Mouse (Mus musculus) testis, adult 2 months (tissue): ENCODE data around the gene Tusc2.

ENCODE experiments used
- CTCF ChIP-seq: fragments of 200-500 bp; IDR thresholded peaks from 2 replicates; pipeline ENCODE4 v1.5.1; 2012; ENCODE audit warnings: low read depth, mild to moderate bottlenecking, inconsistent platforms, low read length, moderate library complexity; ENCODE audit not compliant: control insufficient read depth, insufficient read depth, insufficient replicate concordance
- POLR2A ChIP-seq: fragments of 200-500 bp; IDR thresholded peaks from 2 replicates; pipeline ENCODE4 v1.6.1; 2012; ENCODE audit warnings: low read depth, mild to moderate bottlenecking, inconsistent platforms, low read length, moderate library complexity; ENCODE audit not compliant: control insufficient read depth

GRCm38 (mm10) chr9:107590058-107590772 is 27.2 kb downstream of the Tusc2 start:
- TF ChIP-seq CTCF: no peak
- TF ChIP-seq POLR2A: no peak
